ENCODE assay signal across 31 mouse cellular contexts in the genomic region with DNA sequence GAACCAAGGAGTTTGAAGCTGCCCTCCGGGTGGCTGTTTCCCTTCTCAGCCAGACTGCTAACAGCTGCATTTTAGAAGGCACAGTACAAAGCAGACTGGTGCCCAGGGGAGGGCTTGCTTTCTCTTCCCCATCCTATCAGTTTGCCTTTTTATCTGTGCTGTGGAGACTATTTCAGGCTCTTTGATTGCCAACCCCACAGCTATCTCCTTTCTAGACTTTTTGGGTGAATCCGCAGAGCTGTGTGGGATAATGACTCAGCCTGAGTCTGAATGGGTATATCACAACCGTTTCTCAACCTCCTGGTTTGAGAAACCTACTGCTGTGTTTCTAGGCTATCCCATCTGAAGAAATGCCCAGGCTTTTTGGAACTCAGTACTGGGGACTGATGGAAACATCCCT. TPM values are rescaled to one million over a fixed set of nuclear protein-coding genes. Genes with fewer than 3 reads are reported as not detected.
DNase-seq lines count a peak whose midpoint lies in the region; ATAC-seq and TF ChIP-seq lines count a peak whose summit lies in the region.
"Had no signal": no experiment of that assay in that cellular context is flagged by ENCODE, and none has a peak within 500 bp of the region (broad histone marks: within the 10 kb centered on the region; RNA-seq: fewer than 3 reads in every experiment).

No protein-coding gene starts in this region.

- H3K36me3 ChIP-seq in thymus, adult 2 months (ENCODE audit: control insufficient read depth, insufficient read depth, low read length), result no peaks in the 10 kb centered on the region
- H3K36me3 ChIP-seq: forebrain, embryonic 12.5 days; heart, embryonic 13.5 days; hindbrain, embryonic 15.5 days; liver, embryonic 15.5 days; midbrain, embryonic 13.5 days; stomach, embryonic 15.5 days had no signal

- no peak overlapping the region for H3K4me3 ChIP-seq in layer of hippocampus, adult 2 months
- no peak overlapping the region for H3K4me3 ChIP-seq in thymus, adult 2 months (ENCODE audit: control insufficient read depth, insufficient read depth, low read length)
- H3K4me3 ChIP-seq: erythroblast, embryonic 14.5 days; forebrain, embryonic 12.5 days; heart, embryonic 13.5 days; hindbrain, embryonic 15.5 days; liver, embryonic 15.5 days; midbrain, embryonic 13.5 days; stomach, embryonic 15.5 days had no signal

- no peak for TF ChIP-seq CTCF in layer of hippocampus, adult 2 months (conservative IDR thresholded peaks at IDR 0.05)
- no peak for TF ChIP-seq CTCF in thymus, adult 2 months (IDR thresholded peaks at IDR 0.05; ENCODE audit: borderline replicate concordance, control insufficient read depth, extremely low read depth, insufficient read depth, low read length, poor library complexity)

- DNase-seq in layer of hippocampus, adult 2 months (ENCODE audit: low spot score in 2 of 2), result no peak
- DNase-seq in layer of hippocampus, adult 9-10 months (ENCODE audit: low spot score), result no peak
- peak; percentile 42 to 44 for DNase-seq in right cerebral cortex, adult 2 months (ENCODE audit: low spot score in 2 of 2)
- DNase-seq in right cerebral cortex, postnatal 4 days, result no peak
- no peak for DNase-seq in thymus, adult 2 months
- no peak for DNase-seq in liver
- DNase-seq: adrenal gland, postnatal 10 days; B cell, adult 2 months; cerebellum, adult 11 months; cerebellum, adult 9-11 months; heart, postnatal 10 days; kidney, adult 11 months; kidney, postnatal 14 days; lung, embryonic 14.5 days; retina, postnatal 1 day; thymus, postnatal 14 days had no signal

- H3K27ac ChIP-seq in layer of hippocampus, adult 2 months, result peak overlapping the region; percentile 40
- no peak overlapping the region for H3K27ac ChIP-seq in thymus, adult 2 months (ENCODE audit: control insufficient read depth, insufficient read depth, low read length)
- H3K27ac ChIP-seq: forebrain, embryonic 12.5 days; heart, embryonic 13.5 days; hindbrain, embryonic 15.5 days; liver, embryonic 15.5 days; midbrain, embryonic 13.5 days; stomach, embryonic 15.5 days had no signal

- WGBS in thymus, adult 2 months, result 67% methylated on average over 3 of the region's 3 CpGs

- TF ChIP-seq POLR2A in thymus, adult 2 months (IDR thresholded peaks at IDR 0.05; ENCODE audit: control insufficient read depth, extremely low read depth, insufficient read depth, low read length, poor library complexity), result no peak

- H3K27me3 ChIP-seq in thymus, adult 2 months (ENCODE audit: control insufficient read depth, insufficient read depth, low read length), result no peaks in the 10 kb centered on the region
- H3K27me3 ChIP-seq: heart, embryonic 13.5 days; hindbrain, embryonic 15.5 days; liver, embryonic 15.5 days; midbrain, embryonic 13.5 days; stomach, embryonic 15.5 days had no signal

- peak; percentile 48 for ATAC-seq in common myeloid progenitor, adult 5-6 weeks (replicated peaks; ENCODE audit: low read depth, poor library complexity, severe bottlenecking)
- ATAC-seq: inflammation-experienced regulatory T-cells, adult 6 months; midbrain, embryonic 13.5 days had no signal

- H3K4me1 ChIP-seq in thymus, adult 2 months (replicated peaks; ENCODE audit: control insufficient read depth, insufficient read depth, low read length), result no peaks in the 10 kb centered on the region; the same call in 1 of the 2 replicates
- H3K4me1 ChIP-seq: liver, embryonic 15.5 days; stomach, embryonic 15.5 days had no signal

RNA-seq across cellular contexts. Expression of a gene that starts 27.5 kb away (rescaled TPM):
- 1 to 10 TPM; 2.1 to 2.7 TPM for total RNA-seq in layer of hippocampus, adult 2 months (2021)
- total RNA-seq in common myeloid progenitor, adult 5-6 weeks (2017), result not detected in 2 replicates
- polyA plus RNA-seq in thymus, adult 2 months (2012; rRNA removed), result 0.38 and 0.40 TPM in 2 replicates
- total RNA-seq: hematopoietic stem cell, adult 5-6 weeks; liver, adult 2 months; monocyte, adult 5-6 weeks had no signal
- polyA plus RNA-seq: erythroblast, embryonic 14.5 days; kidney, embryonic 14.5 days; limb, embryonic 11.5 days; liver, adult 2 months; lung, embryonic 14.5 days; midbrain, embryonic 13.5 days; urinary bladder, adult 2 months had no signal

Comparison
In these comparisons a context has a peak if more than half of its experiments do, and no peak if none do; other contexts are left out.
1. DNase-seq: peak in right cerebral cortex, adult 2 months (2 of 2); none in layer of hippocampus, adult 2 months (0 of 2), layer of hippocampus, adult 9-10 months (single experiment), right cerebral cortex, postnatal 4 days (single experiment), thymus, adult 2 months (single experiment) and liver (single experiment).